Mouse (Mus musculus) brown adipose tissue, adult 24 weeks (tissue): ENCODE measurements around the gene Zfp664. TPM values are rescaled to one million over a fixed set of nuclear protein-coding genes. Genes with fewer than 3 reads are reported as not detected.

ENCODE experiments used
- H3K27ac ChIP-seq: fragments of 200-500 bp; replicated peaks from 2 replicates; pipeline ENCODE4 v1.5.1; 2012; ENCODE audit warnings: low read depth, mild to moderate bottlenecking, low read length
- H3K4me1 ChIP-seq: fragments of 200-500 bp; 2 replicates; pipeline ENCODE4 v1.6.1; 2012; ENCODE audit warnings: low read length, mixed read lengths; ENCODE audit not compliant: control insufficient read depth, insufficient read depth, insufficient read length
- H3K4me3 ChIP-seq: fragments of 200-500 bp; 2 replicates; pipeline ENCODE4 v1.5.1; 2012; ENCODE audit warnings: low read depth, mild to moderate bottlenecking, low read length, moderate library complexity; ENCODE audit not compliant: insufficient read depth
- polyA plus RNA-seq: library from polyadenylated mRNA; stranded (reverse); fragments of >200 nt; gene quantifications from 2 replicates; pipeline ENCODE4 v1.2.4, GENCODE M21; 2012; ENCODE audit not compliant: missing spikeins, insufficient read depth, insufficient read length

The Zfp664 gene
- polyA plus RNA-seq = 36.5 and 44.4 TPM in 2 replicates

DNA sequence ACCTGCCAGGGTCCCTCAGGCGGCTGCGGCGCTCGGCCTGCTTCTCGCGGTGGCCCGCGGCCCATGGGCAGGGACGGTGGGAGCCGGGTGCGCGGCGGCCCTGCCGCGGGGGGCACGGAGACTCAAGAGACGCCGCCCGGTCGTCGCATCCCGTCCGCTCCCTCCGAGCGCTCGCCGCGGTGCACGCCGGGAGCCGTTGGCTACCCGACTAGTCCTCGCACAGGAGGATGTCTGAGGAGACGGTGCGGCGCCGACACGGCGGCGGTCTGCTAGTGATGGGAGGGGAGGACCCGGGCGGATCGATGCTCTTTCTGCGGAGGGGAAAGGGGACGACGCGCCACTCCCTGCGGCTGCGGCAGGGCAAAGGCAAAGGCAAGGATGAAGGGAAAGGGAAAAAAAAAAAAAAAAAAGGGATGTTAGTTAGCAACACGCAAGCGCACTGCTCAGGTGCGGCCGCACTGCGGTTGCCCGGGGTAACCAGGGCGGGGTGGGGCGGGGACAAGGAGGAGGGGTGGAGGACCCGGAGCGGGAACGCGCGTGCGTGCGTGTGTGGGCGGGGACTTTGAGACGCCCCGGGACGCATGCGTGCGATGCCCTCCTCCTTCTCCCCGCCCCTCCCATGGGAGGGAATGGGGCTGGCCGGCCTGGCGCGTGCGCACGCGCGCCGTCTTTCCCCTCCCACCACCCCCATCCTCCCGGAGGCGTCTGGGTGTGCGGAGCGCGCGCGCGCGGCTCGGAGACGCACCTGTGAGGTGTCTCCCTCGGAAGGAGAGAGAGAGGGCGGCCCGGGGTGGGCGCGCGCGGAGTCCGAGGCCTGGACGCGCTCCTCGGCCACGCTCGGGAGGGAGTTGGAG, at the start of gene Zfp664, which contains the start of gene Ccdc92:
TSS of gene Zfp664 (plus strand) at position 679 of the 854 bp plus-strand sequence.
TSS of gene Ccdc92 (minus strand) at position 412 of the 854 bp plus-strand sequence.
- Histone ChIP-seq H3K4me3 (peak within 1 kb of the TSS; percentile 90), H3K4me1 (peaks cover 3% of the 10 kb centered on the region; the same call in 1 of the 2 replicates), H3K27ac (no peak within 1 kb of the TSS)

DNA sequence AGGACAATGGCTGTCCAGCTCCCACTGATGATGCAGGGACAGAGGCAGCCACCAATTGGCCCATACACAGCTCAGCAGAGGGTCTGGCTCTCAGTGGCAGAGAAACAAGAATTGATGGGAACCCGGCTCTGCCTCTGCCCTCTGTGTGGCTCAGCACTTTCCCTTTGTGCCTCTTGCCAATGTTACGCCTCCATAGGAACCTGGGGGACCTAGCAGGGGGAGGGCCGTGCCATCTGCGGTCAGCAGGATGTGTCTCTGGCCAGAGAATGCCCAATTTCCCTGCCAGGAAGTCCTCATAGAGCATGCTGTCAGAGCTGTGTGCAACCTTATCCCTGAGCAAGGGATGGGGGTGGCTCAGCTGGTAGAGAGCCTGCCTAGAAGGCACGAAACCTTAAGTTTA, 47.7 kb upstream of the Zfp664 start:
- Histone ChIP-seq H3K27ac (no peak overlapping the region), H3K4me3 (no peak overlapping the region), H3K4me1 (no peaks in the 10 kb centered on the region)

DNA sequence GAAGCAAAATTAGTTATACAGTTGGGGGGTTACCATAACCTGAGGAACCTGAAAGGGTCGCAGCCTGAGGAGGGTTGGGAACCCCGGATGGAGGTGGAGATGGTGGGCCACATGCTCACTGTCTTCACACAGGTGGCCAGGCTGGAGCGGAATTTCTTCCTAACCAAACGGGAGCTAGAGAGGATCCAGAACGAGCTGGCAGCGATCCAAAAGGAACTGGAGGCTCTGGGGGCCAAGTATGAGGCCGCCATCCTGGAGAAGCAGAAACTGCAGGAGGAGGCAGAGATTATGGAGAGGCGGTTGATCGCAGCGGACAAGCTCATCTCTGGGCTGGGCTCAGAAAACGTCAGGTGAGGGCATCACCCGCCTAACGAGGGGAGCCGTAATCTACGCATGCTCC, 45.4 kb upstream of the Zfp664 start:
- no peak overlapping the region for H3K27ac ChIP-seq
- no peak overlapping the region for H3K4me3 ChIP-seq
- H3K4me1 ChIP-seq = no peaks in the 10 kb centered on the region

DNA sequence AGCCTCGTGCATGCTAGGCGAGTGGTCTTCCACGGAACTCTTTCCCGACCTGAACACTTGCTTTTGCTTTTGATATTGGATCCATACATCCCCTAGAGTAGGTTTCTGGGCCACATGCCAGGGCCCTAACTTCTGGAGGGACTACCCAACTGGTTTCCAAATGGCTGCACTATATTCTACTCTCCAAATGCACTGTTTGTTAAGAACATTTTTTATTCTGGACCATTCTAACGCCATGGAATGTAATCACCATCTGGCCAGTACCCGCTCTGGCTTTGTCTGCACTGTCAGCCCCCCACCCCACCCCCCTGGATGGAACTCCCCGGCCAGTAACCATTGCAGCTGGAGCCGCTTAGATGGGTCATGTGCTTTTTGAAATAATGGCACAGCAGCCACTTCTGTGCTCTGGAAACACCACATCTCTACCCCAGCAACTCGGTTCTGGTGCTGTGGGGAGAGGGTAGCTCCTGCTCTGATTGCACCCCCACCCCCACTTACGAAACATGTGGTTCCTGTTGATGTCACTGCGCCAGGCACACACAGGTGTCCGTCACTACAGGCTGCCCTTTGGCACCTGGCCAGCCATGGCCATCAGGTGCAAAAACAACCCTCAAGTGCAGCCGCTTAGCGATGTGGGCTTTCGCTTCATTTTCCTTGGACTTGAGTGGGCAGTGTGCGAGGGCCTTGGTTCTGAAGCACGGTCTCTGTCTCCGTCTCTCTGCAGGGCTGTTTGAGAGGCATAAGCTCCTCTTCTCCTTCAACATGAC, 40.2 kb upstream of the Zfp664 start:
- H3K27ac ChIP-seq = no peak overlapping the region
- H3K4me3 ChIP-seq = no peak overlapping the region
- no peaks in the 10 kb centered on the region for H3K4me1 ChIP-seq

DNA sequence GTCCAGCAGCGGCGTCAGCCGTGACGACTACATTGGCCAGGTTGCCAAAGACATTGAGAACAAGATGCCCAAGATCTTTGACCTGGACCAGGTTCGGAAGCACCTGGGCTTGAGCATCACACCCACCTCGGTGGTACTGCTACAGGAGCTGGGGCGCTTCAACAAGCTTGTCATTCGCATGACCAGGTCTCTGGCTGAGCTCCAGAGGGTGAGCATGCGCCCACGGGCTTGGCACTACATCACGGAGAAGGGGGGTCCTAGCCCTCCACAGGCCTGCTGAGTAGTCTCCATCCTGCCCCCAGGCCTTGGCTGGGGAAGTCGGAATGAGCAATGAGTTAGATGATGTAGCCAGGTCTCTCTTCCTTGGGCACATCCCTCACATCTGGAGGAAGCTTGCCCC, 32.2 kb upstream of the Zfp664 start:
- H3K4me3 ChIP-seq = no peak overlapping the region
- no peak overlapping the region for H3K27ac ChIP-seq
- no peaks in the 10 kb centered on the region for H3K4me1 ChIP-seq

DNA sequence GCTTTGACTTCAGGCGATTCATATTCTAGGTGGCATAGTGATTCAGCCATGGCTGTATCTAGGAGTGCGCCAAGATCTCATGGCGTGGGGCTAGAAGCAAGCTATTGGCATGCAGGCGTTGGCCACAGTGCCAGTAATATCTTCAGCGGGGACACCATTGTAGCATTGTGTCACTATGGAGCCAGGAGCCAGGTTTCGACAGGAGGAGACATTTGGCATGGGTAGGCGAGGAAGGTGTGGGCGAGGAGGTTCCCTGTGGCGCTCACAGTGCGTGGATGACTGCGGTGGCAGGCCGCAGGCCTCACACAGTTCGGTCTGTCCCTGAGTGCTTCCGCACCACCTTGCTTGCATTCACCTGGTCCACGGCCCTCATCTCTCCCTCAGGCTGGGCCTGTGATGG, 27.3 kb upstream of the Zfp664 start:
- no peak overlapping the region for H3K4me3 ChIP-seq
- H3K4me1 ChIP-seq = no peaks in the 10 kb centered on the region
- no peak overlapping the region for H3K27ac ChIP-seq

DNA sequence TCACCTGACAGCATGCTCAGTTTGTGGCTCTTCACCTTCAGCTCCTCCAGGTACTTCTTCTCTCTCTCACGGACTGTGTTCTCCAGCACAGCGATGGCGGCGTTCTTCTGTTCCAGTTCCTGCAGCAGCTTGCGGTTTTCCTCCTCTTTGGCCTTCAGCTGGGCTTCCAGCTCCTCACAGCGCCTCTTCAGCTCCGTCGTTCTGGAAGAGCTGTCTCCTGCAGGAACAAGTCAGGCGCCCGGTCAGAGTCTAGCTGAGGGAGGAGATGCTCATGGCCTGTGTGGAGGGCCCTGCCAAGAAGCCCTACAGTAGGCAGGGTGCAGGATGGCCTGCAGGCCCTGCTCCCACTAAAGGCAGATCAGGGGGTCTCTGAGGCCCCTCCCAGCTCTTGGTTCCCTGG, 26.4 kb upstream of the Zfp664 start:
- Histone ChIP-seq H3K4me3 (no peak overlapping the region), H3K4me1 (no peaks in the 10 kb centered on the region)

DNA sequence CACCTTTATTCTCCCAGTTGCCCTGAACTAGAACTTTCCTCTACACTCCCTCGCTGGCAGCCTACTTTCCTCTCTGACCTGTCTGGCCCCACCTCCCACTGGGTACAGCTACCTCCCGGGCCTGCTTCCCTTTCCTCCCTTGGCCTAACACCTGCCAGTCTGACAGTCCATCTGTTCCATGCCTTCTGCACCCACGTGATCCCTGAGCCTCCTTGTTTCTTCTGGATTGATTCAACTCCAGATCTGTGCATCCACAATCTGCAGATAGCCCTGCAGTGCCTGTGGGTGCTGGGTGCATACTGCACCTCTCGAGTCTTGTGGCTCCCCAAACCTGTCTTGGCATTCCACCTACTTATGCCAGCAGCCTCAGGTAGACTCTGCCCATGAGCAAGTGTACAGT, 25.9 kb upstream of the Zfp664 start:
- Histone ChIP-seq H3K4me3 (no peak overlapping the region), H3K27ac (no peak overlapping the region), H3K4me1 (no peaks in the 10 kb centered on the region)

More for the DNA sequence above, 26.4 kb upstream of the Zfp664 start:
- H3K27ac ChIP-seq = no peak overlapping the region

DNA sequence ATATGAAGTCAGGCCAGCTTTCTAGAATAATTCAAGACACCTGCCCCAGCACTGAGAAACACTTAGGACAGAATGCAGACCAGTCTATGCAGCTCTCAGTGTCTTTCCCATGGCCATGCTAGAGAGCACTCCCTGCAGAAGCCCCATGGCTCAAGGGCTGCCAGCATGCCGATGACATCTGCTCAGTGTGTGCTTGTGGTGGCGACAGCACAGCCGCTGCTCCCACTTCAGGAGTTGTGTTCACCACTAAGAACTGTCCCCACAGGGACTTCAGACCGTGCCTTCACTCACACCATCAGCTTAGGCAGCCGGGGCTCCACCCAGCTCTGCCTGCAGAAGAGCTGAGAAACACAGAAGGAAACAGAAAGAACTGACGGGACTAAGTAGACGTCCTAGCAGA, 22.3 kb upstream of the Zfp664 start:
- no peak overlapping the region for H3K4me3 ChIP-seq
- H3K4me1 ChIP-seq = no peaks in the 10 kb centered on the region
- H3K27ac ChIP-seq = no peak overlapping the region

DNA sequence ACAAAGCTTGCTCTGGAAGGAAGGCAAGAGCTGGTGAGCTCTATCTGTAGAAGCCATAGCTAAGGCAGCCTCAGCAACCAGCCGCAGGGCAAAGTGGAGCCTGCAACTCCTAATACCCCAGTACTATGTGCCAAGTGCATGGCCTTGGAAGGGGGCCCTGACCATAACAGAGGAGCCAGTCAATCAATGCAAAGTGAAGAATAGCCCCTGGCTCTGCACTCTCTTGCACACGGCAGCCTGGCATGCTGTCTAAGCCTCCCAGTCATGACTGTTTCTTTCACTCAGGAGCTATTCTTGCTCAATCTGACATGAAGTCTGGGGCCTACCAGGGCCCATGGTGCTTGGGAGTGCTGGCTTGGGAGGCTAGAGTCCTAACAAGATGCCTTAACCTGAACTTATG, 21.8 kb upstream of the Zfp664 start:
- H3K27ac ChIP-seq = no peak overlapping the region
- H3K4me3 ChIP-seq = no peak overlapping the region
- H3K4me1 ChIP-seq = no peaks in the 10 kb centered on the region

DNA sequence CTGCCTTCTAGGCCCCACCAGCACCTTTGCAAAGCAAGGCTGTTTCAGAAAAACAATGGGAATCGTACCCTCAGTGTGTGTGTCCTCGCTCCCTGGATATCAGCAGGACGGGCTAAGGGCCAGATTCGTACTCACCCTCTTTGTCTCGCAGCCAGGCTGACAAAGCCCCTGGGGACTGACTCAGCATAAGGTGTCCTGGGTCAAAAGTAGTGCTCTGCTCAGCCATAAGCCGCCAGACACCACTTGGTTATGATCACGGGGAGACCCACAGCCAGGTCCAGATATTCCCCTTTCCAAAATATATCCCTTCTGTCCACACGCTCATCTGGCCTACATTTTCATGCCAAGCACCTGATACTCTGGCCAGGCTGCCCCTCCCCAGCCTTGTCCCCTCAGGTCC, 19.1 kb upstream of the Zfp664 start:
- Histone ChIP-seq H3K4me1 (no peaks in the 10 kb centered on the region), H3K27ac (no peak overlapping the region), H3K4me3 (no peak overlapping the region)

DNA sequence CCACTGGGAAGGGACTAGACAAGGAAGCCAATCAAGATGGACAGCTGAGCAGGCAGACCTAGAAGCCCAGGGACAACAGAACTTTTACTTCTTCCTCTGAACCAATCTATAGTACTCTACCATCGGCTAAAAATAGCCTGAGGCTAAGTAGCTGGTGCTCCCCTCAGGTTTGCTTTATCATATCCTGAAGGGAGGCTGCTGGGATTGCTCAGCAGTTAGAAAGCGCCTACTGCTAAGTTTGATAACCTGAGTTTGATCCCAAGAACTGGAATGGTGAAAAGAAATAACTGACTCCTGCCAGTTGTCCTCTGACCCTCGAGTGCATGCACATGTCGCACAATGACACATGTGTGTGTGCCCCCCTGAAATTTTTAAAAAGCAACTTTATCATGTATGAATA, 17.6 kb upstream of the Zfp664 start:
- no peak overlapping the region for H3K27ac ChIP-seq
- no peak overlapping the region for H3K4me3 ChIP-seq
- H3K4me1 ChIP-seq = no peaks in the 10 kb centered on the region

DNA sequence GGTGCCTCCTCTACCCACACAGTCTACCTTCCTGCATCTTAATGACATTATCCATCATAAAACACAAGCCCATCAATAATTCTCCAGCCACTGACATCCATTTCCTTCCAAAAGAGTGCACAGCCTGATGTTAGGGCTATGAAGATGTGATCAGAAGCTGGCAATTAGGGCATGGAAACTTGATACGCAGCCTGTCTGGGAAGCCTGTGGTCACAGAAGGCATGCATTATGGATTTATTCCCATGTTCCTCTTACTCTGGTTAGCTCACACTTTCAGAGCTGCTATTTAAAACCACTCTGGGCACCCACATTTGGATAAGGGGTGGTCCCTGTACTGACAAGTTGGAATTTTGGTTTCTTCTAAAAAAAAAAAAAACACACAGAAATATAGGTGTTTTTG, 15.5 kb upstream of the Zfp664 start:
- Histone ChIP-seq H3K4me3 (no peak overlapping the region), H3K27ac (no peak overlapping the region), H3K4me1 (no peaks in the 10 kb centered on the region)

DNA sequence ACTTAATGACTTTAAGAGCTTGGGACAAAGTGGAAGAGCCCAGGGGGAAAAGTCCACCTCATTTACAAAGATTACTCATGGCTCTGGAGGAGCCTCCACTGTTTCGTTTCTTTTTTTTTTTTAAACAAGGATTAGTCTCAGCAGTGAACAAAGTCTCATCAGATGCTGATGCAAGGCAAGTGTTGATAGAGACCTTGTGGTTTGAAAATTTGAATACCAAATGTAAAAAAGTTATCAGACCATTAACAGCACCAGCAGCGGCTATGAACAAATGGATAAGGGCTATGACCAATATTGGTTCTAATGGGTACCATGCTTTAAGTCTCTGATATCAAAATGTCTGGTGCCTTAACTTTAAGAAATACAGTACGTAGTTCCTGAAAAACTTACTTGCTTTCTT, 13.5 kb upstream of the Zfp664 start:
- H3K4me1 ChIP-seq = no peaks in the 10 kb centered on the region
- no peak overlapping the region for H3K27ac ChIP-seq
- H3K4me3 ChIP-seq = no peak overlapping the region

DNA sequence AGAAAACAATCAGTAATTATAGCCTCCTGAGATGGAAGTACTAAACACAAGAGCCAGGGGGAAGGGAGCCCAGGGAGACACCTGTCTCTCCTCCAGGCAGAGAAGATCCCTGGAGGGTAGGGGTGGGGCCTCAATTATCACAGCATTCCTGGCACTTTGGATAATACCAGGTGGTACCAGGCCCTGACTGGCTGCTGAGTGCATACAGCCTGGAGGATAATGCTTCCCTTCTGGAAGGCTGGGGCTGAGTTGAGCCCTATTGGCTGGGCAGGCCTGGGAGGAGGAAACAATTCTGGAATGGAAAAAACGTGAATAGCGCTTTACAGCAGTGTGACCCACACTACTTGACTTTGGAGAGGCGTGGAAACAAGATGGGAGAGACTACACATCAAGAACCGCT, 10.9 kb upstream of the Zfp664 start:
- Histone ChIP-seq H3K4me1 (no peaks in the 10 kb centered on the region), H3K4me3 (no peak overlapping the region), H3K27ac (no peak overlapping the region)
